Mouse (Mus musculus): ENCODE measurements at regions not wholly inside any gene's neighbourhood (a gene's known extent, or its start where the extent isn't known, plus 50 kb on each side); places are given as distances from the start of the nearest gene placed in this dataset.
A peak's percentile ranks its signal among the peaks of the same experiment; 100 is the strongest.

GRCm38 (mm10) chr13:99642811-99643210, 126.5 kb upstream of the Map1b start:
- Histone ChIP-seq H3K4me2 (replicated peaks) (no peak overlapping the region), H3K36me3 (no peaks in the 10 kb centered on the region), H3K4me1 (replicated peaks) (no peaks in the 10 kb centered on the region), H3K9me3 (no peaks in the 10 kb centered on the region), H3K27ac (no peak overlapping the region), H3K27me3 (replicated peaks) (no peaks in the 10 kb centered on the region), H3K4me3 (replicated peaks) (no peak overlapping the region), H3K9ac (no peak overlapping the region)
- 47% methylated on average over 5 of the region's 5 CpGs for WGBS
- ATAC-seq, result no peak

GRCm38 (mm10) chr13:99642301-99642700, 126.0 kb upstream of the Map1b start:
- no peak for ATAC-seq
- Histone ChIP-seq H3K36me3 (no peaks in the 10 kb centered on the region), H3K4me1 (replicated peaks) (no peaks in the 10 kb centered on the region), H3K27me3 (replicated peaks) (no peaks in the 10 kb centered on the region), H3K9ac (no peak overlapping the region), H3K4me2 (replicated peaks) (no peak overlapping the region), H3K4me3 (replicated peaks) (no peak overlapping the region), H3K27ac (no peak overlapping the region), H3K9me3 (no peaks in the 10 kb centered on the region)
- 69% methylated on average over 5 of the region's 5 CpGs for WGBS

- Histone ChIP-seq H3K36me3 (no peaks in the 10 kb centered on the region), H3K4me1 (replicated peaks) (no peaks in the 10 kb centered on the region), H3K4me3 (replicated peaks) (no peak overlapping the region), H3K27ac (0 out of 2 replicates have a peak overlapping the region, but pooled peaks have one; percentile 14), H3K27me3 (replicated peaks) (no peaks in the 10 kb centered on the region), H3K9ac (no peak overlapping the region), H3K4me2 (replicated peaks) (no peak overlapping the region), H3K9me3 (no peaks in the 10 kb centered on the region)
- ATAC-seq, result no peak
- WGBS, result 69% methylated on average over 22 of the region's 22 CpGs
Measured at GRCm38 (mm10) chr13:99641386-99642165, 125.2 kb upstream of the Map1b start.

GRCm38 (mm10) chr13:99632706-99633105, 116.4 kb upstream of the Map1b start:
- no peaks in the 10 kb centered on the region for H3K4me1 ChIP-seq (replicated peaks)
- H3K4me2 ChIP-seq (replicated peaks), result no peak overlapping the region
- H3K36me3 ChIP-seq, result no peaks in the 10 kb centered on the region
- 73% methylated on average over 5 of the region's 5 CpGs for WGBS
- H3K27me3 ChIP-seq (replicated peaks), result no peaks in the 10 kb centered on the region
- no peaks in the 10 kb centered on the region for H3K9me3 ChIP-seq
- H3K27ac ChIP-seq, result no peak overlapping the region
- no peak for ATAC-seq
- H3K4me3 ChIP-seq (replicated peaks), result no peak overlapping the region
- H3K9ac ChIP-seq, result no peak overlapping the region

GRCm38 (mm10) chr13:99630800-99631199, 114.5 kb upstream of the Map1b start:
- 81% methylated on average over 3 of the region's 3 CpGs for WGBS

GRCm38 (mm10) chr13:99630356-99630755, 114.0 kb upstream of the Map1b start:
- 93% methylated on average over 22 of the region's 22 CpGs for WGBS

More at GRCm38 (mm10) chr13:99630800-99631199, 114.5 kb upstream of the Map1b start:
- no peak for ATAC-seq
- Histone ChIP-seq H3K36me3 (no peaks in the 10 kb centered on the region), H3K4me3 (replicated peaks) (no peak overlapping the region), H3K4me1 (replicated peaks) (no peaks in the 10 kb centered on the region), H3K27me3 (replicated peaks) (no peaks in the 10 kb centered on the region), H3K27ac (no peak overlapping the region), H3K9ac (no peak overlapping the region), H3K4me2 (replicated peaks) (no peak overlapping the region), H3K9me3 (no peaks in the 10 kb centered on the region)

GRCm38 (mm10) chr13:99625196-99625595, 108.9 kb upstream of the Map1b start:
- no peak for ATAC-seq
- Histone ChIP-seq H3K4me2 (replicated peaks) (no peak overlapping the region), H3K36me3 (no peaks in the 10 kb centered on the region), H3K27me3 (replicated peaks) (no peaks in the 10 kb centered on the region), H3K4me3 (replicated peaks) (no peak overlapping the region), H3K9ac (no peak overlapping the region), H3K9me3 (no peaks in the 10 kb centered on the region), H3K4me1 (replicated peaks) (no peaks in the 10 kb centered on the region), H3K27ac (no peak overlapping the region)
- 44% methylated on average over 4 of the region's 4 CpGs for WGBS

More at GRCm38 (mm10) chr13:99630356-99630755, 114.0 kb upstream of the Map1b start:
- Histone ChIP-seq H3K9me3 (no peaks in the 10 kb centered on the region), H3K36me3 (no peaks in the 10 kb centered on the region), H3K4me3 (replicated peaks) (no peak overlapping the region), H3K27me3 (replicated peaks) (no peaks in the 10 kb centered on the region), H3K4me1 (replicated peaks) (no peaks in the 10 kb centered on the region), H3K27ac (no peak overlapping the region), H3K4me2 (replicated peaks) (no peak overlapping the region), H3K9ac (no peak overlapping the region)
- ATAC-seq, result no peak

- H3K4me1 ChIP-seq (replicated peaks), result no peaks in the 10 kb centered on the region
- H3K27ac ChIP-seq, result no peak overlapping the region
- no peaks in the 10 kb centered on the region for H3K27me3 ChIP-seq (replicated peaks)
- no peaks in the 10 kb centered on the region for H3K36me3 ChIP-seq
- WGBS, result 73% methylated on average over 9 of the region's 9 CpGs
- no peak for ATAC-seq
- H3K4me3 ChIP-seq (replicated peaks), result no peak overlapping the region
- H3K9me3 ChIP-seq, result no peaks in the 10 kb centered on the region
- H3K9ac ChIP-seq, result no peak overlapping the region
- no peak overlapping the region for H3K4me2 ChIP-seq (replicated peaks)
Measured at GRCm38 (mm10) chr13:99618332-99618731, 102.0 kb upstream of the Map1b start.

- no peaks in the 10 kb centered on the region for H3K27me3 ChIP-seq (replicated peaks)
- no peaks in the 10 kb centered on the region for H3K4me1 ChIP-seq (replicated peaks)
- H3K36me3 ChIP-seq, result no peaks in the 10 kb centered on the region
- no peak overlapping the region for H3K4me3 ChIP-seq (replicated peaks)
- no peaks in the 10 kb centered on the region for H3K9me3 ChIP-seq
- ATAC-seq, result no peak
- 42% methylated on average over 5 of the region's 5 CpGs for WGBS
- H3K9ac ChIP-seq, result no peak overlapping the region
- no peak overlapping the region for H3K27ac ChIP-seq
- H3K4me2 ChIP-seq (replicated peaks), result no peak overlapping the region
Measured at GRCm38 (mm10) chr13:99617457-99617856, 101.1 kb upstream of the Map1b start.

- no peak overlapping the region for H3K4me3 ChIP-seq (replicated peaks)
Measured at GRCm38 (mm10) chr13:99611715-99612494, 95.6 kb upstream of the Map1b start.

GRCm38 (mm10) chr13:99610498-99610897, 94.2 kb upstream of the Map1b start:
- Histone ChIP-seq H3K36me3 (no peaks in the 10 kb centered on the region), H3K27ac (no peak overlapping the region), H3K9ac (no peak overlapping the region), H3K4me3 (replicated peaks) (no peak overlapping the region), H3K27me3 (replicated peaks) (no peaks in the 10 kb centered on the region), H3K9me3 (no peaks in the 10 kb centered on the region), H3K4me2 (replicated peaks) (no peak overlapping the region), H3K4me1 (replicated peaks) (no peaks in the 10 kb centered on the region)
- WGBS, result 68% methylated on average over 5 of the region's 5 CpGs
- ATAC-seq, result no peak

More at GRCm38 (mm10) chr13:99611715-99612494, 95.6 kb upstream of the Map1b start:
- H3K4me2 ChIP-seq (replicated peaks), result no peak overlapping the region
- no peaks in the 10 kb centered on the region for H3K9me3 ChIP-seq
- no peak overlapping the region for H3K27ac ChIP-seq
- no peaks in the 10 kb centered on the region for H3K27me3 ChIP-seq (replicated peaks)
- no peak overlapping the region for H3K9ac ChIP-seq
- no peaks in the 10 kb centered on the region for H3K36me3 ChIP-seq
- ATAC-seq, result no peak
- H3K4me1 ChIP-seq (replicated peaks), result no peaks in the 10 kb centered on the region
- 80% methylated on average over 18 of the region's 18 CpGs for WGBS

GRCm38 (mm10) chr13:99609151-99610146, 93.1 kb upstream of the Map1b start:
- ATAC-seq, result no peak
- no peaks in the 10 kb centered on the region for H3K27me3 ChIP-seq (replicated peaks)
- no peak overlapping the region for H3K27ac ChIP-seq
- no peaks in the 10 kb centered on the region for H3K36me3 ChIP-seq
- 53% methylated on average over 9 of the region's 9 CpGs for WGBS
- H3K4me3 ChIP-seq (replicated peaks), result no peak overlapping the region
- H3K9me3 ChIP-seq, result no peaks in the 10 kb centered on the region
- no peaks in the 10 kb centered on the region for H3K4me1 ChIP-seq (replicated peaks)
- H3K4me2 ChIP-seq (replicated peaks), result no peak overlapping the region
- H3K9ac ChIP-seq, result no peak overlapping the region
